Mouse (Mus musculus) MEL (cell line): ENCODE results near the gene Zfp51. TPM values are rescaled to one million over a fixed set of nuclear protein-coding genes. Genes with fewer than 3 reads are reported as not detected.
A peak's percentile ranks its signal among the peaks of the same experiment; 100 is the strongest.

ENCODE experiments used
- DNase-seq: peaks from one replicate; pipeline ENCODE4 v3.0.0; 2011; ENCODE audit warnings: low read depth, low spot score
- H3K27ac ChIP-seq: 2 replicates; pipeline ENCODE4 v1.5.1; 2012; ENCODE audit warnings: low read depth, mild to moderate bottlenecking, control low read depth, low read length, moderate library complexity; ENCODE audit not compliant: control insufficient read depth
- H3K27me3 ChIP-seq, 2 experiments: fragments of 150-350 bp in 1 of 2; sonication (generic) in 1 of 2; 2 replicates each; pipeline ENCODE4 v1.6.1; 2012; ENCODE audit warnings: low read length in 2 of 2, mild to moderate bottlenecking in 2 of 2, improper control_type of control experiment in 1 of 2, moderate library complexity in 1 of 2; ENCODE audit not compliant: insufficient read depth in 2 of 2, control insufficient read depth in 1 of 2
- H3K36me3 ChIP-seq, 2 experiments: 2 replicates each; pipeline ENCODE4 v1.6.1; 2012 to 2014; ENCODE audit warnings: low read length in 2 of 2, improper control_type of control experiment in 1 of 2, inconsistent platforms in 1 of 2, mild to moderate bottlenecking in 1 of 2; ENCODE audit not compliant: insufficient read depth in 2 of 2, control insufficient read depth in 1 of 2
- H3K4me1 ChIP-seq, 2 experiments: fragments of 150-350 bp in 1 of 2; sonication (generic) in 1 of 2; 2 replicates each; pipeline ENCODE4 v1.6.1; 2012; ENCODE audit warnings: low read length in 2 of 2, improper control_type of control experiment in 1 of 2, mild to moderate bottlenecking in 1 of 2; ENCODE audit not compliant: insufficient read depth in 2 of 2, control insufficient read depth in 1 of 2
- H3K4me3 ChIP-seq, 2 experiments: fragments of 150-350 bp in 1 of 2; sonication (generic) in 1 of 2; 2 replicates each; pipeline ENCODE4 v1.5.1; 2012; ENCODE audit warnings: low read depth in 2 of 2, low read length in 2 of 2, mild to moderate bottlenecking in 2 of 2, moderate library complexity in 2 of 2, control low read depth in 1 of 2, improper control_type of control experiment in 1 of 2; ENCODE audit not compliant: control insufficient read depth in 1 of 2, insufficient read depth in 1 of 2
- H3K79me2 ChIP-seq: 2 replicates; pipeline ENCODE4 v1.6.1; 2012; ENCODE audit warnings: mild to moderate bottlenecking, low read length, moderate library complexity; ENCODE audit not compliant: control insufficient read depth, poor library complexity, insufficient read depth
- H3K9ac ChIP-seq: 2 replicates; pipeline ENCODE4 v1.6.1; 2012; ENCODE audit warnings: low read depth, mild to moderate bottlenecking, control low read depth, low read length, moderate library complexity; ENCODE audit not compliant: control insufficient read depth, poor library complexity, severe bottlenecking
- H3K9me3 ChIP-seq: fragments of 150-350 bp; sonication (generic); replicated peaks from 2 replicates; pipeline ENCODE4 v1.6.1; 2012; ENCODE audit warnings: mild to moderate bottlenecking, low read length, improper control_type of control experiment, moderate library complexity; ENCODE audit not compliant: insufficient read depth
- BHLHE40 ChIP-seq: IDR thresholded peaks from 2 replicates; pipeline ENCODE4 v1.6.1; 2012; ENCODE audit warnings: low read depth, mild to moderate bottlenecking, inconsistent platforms, low read length, improper control_type of control experiment, borderline replicate concordance
- CHD1 ChIP-seq: IDR thresholded peaks from 2 replicates; pipeline ENCODE4 v1.6.1; 2012; ENCODE audit warnings: low read depth, mild to moderate bottlenecking, inconsistent platforms, low read length, improper control_type of control experiment
- CHD2 ChIP-seq: IDR thresholded peaks from 2 replicates; pipeline ENCODE4 v1.6.1; 2011; ENCODE audit warnings: low read length, improper control_type of control experiment
- E2F4 ChIP-seq: IDR thresholded peaks from 2 replicates; pipeline ENCODE4 v1.6.1; 2011; ENCODE audit warnings: low read depth, low read length, improper control_type of control experiment, borderline replicate concordance
- ELF1 ChIP-seq: IDR thresholded peaks from 2 replicates; pipeline ENCODE4 v1.6.1; 2014; ENCODE audit warnings: low read depth, mild to moderate bottlenecking, inconsistent platforms, low read length, improper control_type of control experiment, moderate library complexity
- EP300 ChIP-seq, 2 experiments: IDR thresholded peaks; 2 replicates each; pipeline ENCODE4 v1.6.1; 2011; ENCODE audit warnings: improper control_type of control experiment in 2 of 2, low read length in 2 of 2, low read depth in 1 of 2, mild to moderate bottlenecking in 1 of 2
- ETS1 ChIP-seq: IDR thresholded peaks from 2 replicates; pipeline ENCODE4 v1.6.1; 2012; ENCODE audit warnings: low read depth, mild to moderate bottlenecking, inconsistent platforms, low read length, improper control_type of control experiment, moderate library complexity
- GABPA ChIP-seq: IDR thresholded peaks from 2 replicates; pipeline ENCODE4 v1.6.1; 2012; ENCODE audit warnings: low read depth, mild to moderate bottlenecking, inconsistent platforms, low read length, improper control_type of control experiment, moderate library complexity
- GATA1 ChIP-seq: IDR thresholded peaks from 2 replicates; pipeline ENCODE4 v1.6.1; 2011; ENCODE audit warnings: low read depth, low read length, improper control_type of control experiment
- HCFC1 ChIP-seq: IDR thresholded peaks from 2 replicates; pipeline ENCODE4 v1.6.1; 2012; ENCODE audit warnings: low read depth, mild to moderate bottlenecking, inconsistent platforms, low read length, improper control_type of control experiment, moderate library complexity
- KAT2A ChIP-seq: conservative IDR thresholded peaks from 2 replicates; pipeline ENCODE4 v1.6.1; 2012; ENCODE audit warnings: low read depth, low read length, improper control_type of control experiment, inconsistent platforms
- MAX ChIP-seq: IDR thresholded peaks from 2 replicates; pipeline ENCODE4 v1.6.1; 2011; ENCODE audit warnings: low read length, improper control_type of control experiment
- MAZ ChIP-seq: IDR thresholded peaks from 2 replicates; pipeline ENCODE4 v1.6.1; 2012; ENCODE audit warnings: low read depth, mild to moderate bottlenecking, inconsistent platforms, low read length, improper control_type of control experiment
- MEF2A ChIP-seq: IDR thresholded peaks from 2 replicates; pipeline ENCODE4 v1.6.1; 2014; ENCODE audit warnings: low read depth, mild to moderate bottlenecking, inconsistent platforms, low read length, improper control_type of control experiment; ENCODE audit not compliant: poor library complexity, insufficient replicate concordance, severe bottlenecking; ENCODE audit errors: extremely low read depth
- MXI1 ChIP-seq: IDR thresholded peaks from 2 replicates; pipeline ENCODE4 v1.6.1; 2011; ENCODE audit warnings: mild to moderate bottlenecking, low read depth, low read length, improper control_type of control experiment
- MYC ChIP-seq: IDR thresholded peaks from 2 replicates; pipeline ENCODE4 v1.6.1; 2011; ENCODE audit warnings: low read depth, mild to moderate bottlenecking, low read length, improper control_type of control experiment, moderate library complexity
- NELFE ChIP-seq: IDR thresholded peaks from 2 replicates; pipeline ENCODE4 v1.6.1; 2011; ENCODE audit warnings: low read depth, low read length, improper control_type of control experiment
- NRF1 ChIP-seq: IDR thresholded peaks from 2 replicates; pipeline ENCODE4 v1.6.1; 2014; ENCODE audit warnings: low read depth, mild to moderate bottlenecking, inconsistent platforms, low read length, improper control_type of control experiment, moderate library complexity; ENCODE audit not compliant: poor library complexity, insufficient read depth, severe bottlenecking
- POLR2A ChIP-seq, 2 experiments: IDR thresholded peaks; 2 replicates each; pipeline ENCODE4 v1.6.1; 2011 to 2012; ENCODE audit warnings: low read length in 2 of 2, mild to moderate bottlenecking in 2 of 2, control low read depth in 1 of 2, improper control_type of control experiment in 1 of 2, low read depth in 1 of 2, moderate library complexity in 1 of 2; ENCODE audit not compliant: control insufficient read depth in 1 of 2, insufficient read depth in 1 of 2, poor library complexity in 1 of 2
- POLR2AphosphoS2 ChIP-seq: IDR thresholded peaks from 2 replicates; pipeline ENCODE4 v1.6.1; 2011; ENCODE audit warnings: low read length, improper control_type of control experiment
- POLR2AphosphoS5 ChIP-seq: IDR thresholded peaks from 2 replicates; pipeline ENCODE4 v1.6.1; 2012; ENCODE audit warnings: low read depth, borderline replicate concordance, mild to moderate bottlenecking, inconsistent platforms, low read length, moderate library complexity, mixed read lengths
- RAD21 ChIP-seq: IDR thresholded peaks from 2 replicates; pipeline ENCODE4 v1.6.1; 2011; ENCODE audit warnings: mild to moderate bottlenecking, low read depth, low read length, improper control_type of control experiment
- RCOR1 ChIP-seq: IDR thresholded peaks from 2 replicates; pipeline ENCODE4 v1.6.1; 2012; ENCODE audit warnings: low read depth, mild to moderate bottlenecking, inconsistent platforms, low read length, improper control_type of control experiment
- SIN3A ChIP-seq: IDR thresholded peaks from 2 replicates; pipeline ENCODE4 v1.6.1; 2012; ENCODE audit warnings: low read length, improper control_type of control experiment, inconsistent platforms
- TAL1 ChIP-seq: IDR thresholded peaks from 2 replicates; pipeline ENCODE4 v1.6.1; 2012; ENCODE audit warnings: mild to moderate bottlenecking, inconsistent platforms, low read length, moderate library complexity, mixed read lengths
- TBP ChIP-seq: IDR thresholded peaks from 2 replicates; pipeline ENCODE4 v1.8.0; 2011; ENCODE audit warnings: low read depth, low read length, improper control_type of control experiment
- UBTF ChIP-seq: IDR thresholded peaks from 2 replicates; pipeline ENCODE4 v1.6.1; 2012; ENCODE audit warnings: low read depth, mild to moderate bottlenecking, inconsistent platforms, low read length, improper control_type of control experiment, moderate library complexity, borderline replicate concordance; ENCODE audit not compliant: insufficient read depth
- USF1 ChIP-seq: IDR thresholded peaks from 2 replicates; pipeline ENCODE4 v1.6.1; 2014; ENCODE audit warnings: low read depth, mild to moderate bottlenecking, inconsistent platforms, low read length, improper control_type of control experiment, moderate library complexity
- ZMIZ1 ChIP-seq: IDR thresholded peaks from 2 replicates; pipeline ENCODE4 v1.6.1; 2012; ENCODE audit warnings: low read depth, mild to moderate bottlenecking, inconsistent platforms, low read length, improper control_type of control experiment, moderate library complexity
- polyA plus RNA-seq, 2 experiments: library from polyadenylated mRNA; stranded (reverse) in 1 of 2; unstranded in 1 of 2; fragments of >175 nt in 1 of 2; fragments of >200 nt in 1 of 2; gene quantifications; 2 replicates each; pipeline versions ENCODE4 v1.2.1 to v1.2.4; 2012; ENCODE audit warnings: low replicate concordance in 2 of 2, low read depth in 1 of 2; ENCODE audit not compliant: insufficient read length in 2 of 2, insufficient read depth in 1 of 2, missing spikeins in 1 of 2
- total RNA-seq: library from RNA; depleted of rRNA; stranded (reverse); fragments of 300-350 nt; gene quantifications from 2 replicates; pipeline ENCODE4 v1.2.3, GENCODE M21; 2012; rRNA removed

The Zfp51 gene
- 5.5 and 6.2 TPM in 2 replicates for total RNA-seq
- 1 to 10 TPM in 1 of 2 experiments, not detected in 1; 3.5 TPM for polyA plus RNA-seq

DNA sequence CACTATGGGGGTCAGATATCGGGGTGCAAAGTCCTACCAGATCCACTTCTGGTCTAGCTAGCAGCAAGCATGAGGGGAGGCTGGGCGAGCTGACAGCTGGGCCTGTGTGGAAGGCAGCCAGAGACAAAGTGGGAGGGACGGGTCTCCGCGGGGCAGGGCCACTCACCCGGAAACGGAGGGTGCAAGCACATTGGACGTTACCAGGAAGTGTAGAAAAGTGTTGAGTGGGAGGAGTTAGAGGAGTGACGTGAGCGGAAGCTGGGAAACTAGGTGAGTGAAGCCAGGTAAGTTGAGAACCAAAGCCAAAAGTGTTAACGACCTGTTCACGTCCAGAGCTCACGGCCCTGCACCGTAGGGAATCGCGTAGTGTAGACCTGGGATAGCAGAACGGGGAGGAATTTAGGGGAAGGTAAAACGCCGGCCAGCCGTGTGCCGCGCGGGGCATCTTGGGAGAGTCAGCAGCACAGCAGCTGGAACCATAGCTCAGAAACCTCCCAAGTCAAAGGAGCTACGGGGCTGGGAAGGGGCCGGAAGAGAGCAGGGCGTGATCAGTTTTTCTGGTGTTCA lies at the start of gene Zfp51:
TSS of gene Zfp51 (plus strand) at position 237 of the 567 bp plus-strand sequence.
- DNase-seq = peak; percentile 96
- peak; percentile 78 for TF ChIP-seq HCFC1
- peak; percentile 61 for TF ChIP-seq TBP
- peak; percentile 13; the same call in 1 of the 2 replicates for TF ChIP-seq KAT2A
- TF ChIP-seq POLR2AphosphoS2 = 0 out of 2 replicates have a peak, but pooled peaks have one; percentile 29
- peak; percentile 79 for TF ChIP-seq SIN3A
- no peak for TF ChIP-seq E2F4
- TF ChIP-seq UBTF = no peak
- no peak for TF ChIP-seq MEF2A
- no peak for TF ChIP-seq GATA1
- peak; percentile 48; the same call in 1 of the 2 replicates for TF ChIP-seq ETS1
- no peak; a peak in 1 of 4 replicates for TF ChIP-seq EP300 (IDR thresholded peaks at IDR 0.05; ENCODE audit: low read depth in 1 of 2, low read length in 2 of 2)
- no peak; the same call in 1 of the 2 replicates for TF ChIP-seq USF1
- peak; percentile 96 for TF ChIP-seq ELF1
- TF ChIP-seq MAX = no peak
- peak; percentile 29; the same call in 1 of the 2 replicates for TF ChIP-seq MAZ
- no peak for TF ChIP-seq ZMIZ1
- TF ChIP-seq POLR2AphosphoS5 = no peak
- TF ChIP-seq GABPA = no peak
- TF ChIP-seq CHD2 = no peak
- TF ChIP-seq MXI1 = peak; percentile 85
- no peak for TF ChIP-seq RCOR1
- TF ChIP-seq CHD1 = no peak
- no peak for TF ChIP-seq RAD21
- TF ChIP-seq MYC = peak; percentile 64
- no peak for TF ChIP-seq BHLHE40
- TF ChIP-seq NELFE = peak; percentile 55
- peak; percentile 53 to 82; a peak in 3 of 4 replicates for TF ChIP-seq POLR2A (IDR thresholded peaks at IDR 0.05; ENCODE audit: control insufficient read depth in 1 of 2, insufficient read depth in 1 of 2, low read depth in 1 of 2, low read length in 2 of 2, poor library complexity in 1 of 2)
- no peak for TF ChIP-seq NRF1
- no peak for TF ChIP-seq TAL1
- TF ChIP-seq, all 39 proteins: peak for 12
- Histone ChIP-seq H3K4me3 (peak within 1 kb of the TSS; percentile 88 to 95), H3K9me3 (no peaks in the 10 kb centered on the region), H3K27ac (peak within 1 kb of the TSS; percentile 60), H3K79me2 (peaks cover 4% of the 10 kb centered on the region), H3K4me1 (peaks cover 3 to 4% of the 10 kb centered on the region in 2 experiments; a peak in 3 of 4 replicates), H3K36me3 (peaks cover 0 to 4% of the 10 kb centered on the region in 2 experiments; a peak in 1 of 4 replicates), H3K9ac (peak within 1 kb of the TSS; percentile 73), H3K27me3 (no peaks in the 10 kb centered on the region)
